Mouse (Mus musculus) embryonic facial prominence, embryonic 12.5 days (tissue): ENCODE data around the gene Park7. TPM values are rescaled to one million over a fixed set of nuclear protein-coding genes. Genes with fewer than 3 reads are reported as not detected.
A peak's percentile ranks its signal among the peaks of the same experiment; 100 is the strongest.

Source experiments
- ATAC-seq: fragments of 200-750 bp; cut with Nextera tagmentation; 2 replicates; pipeline ENCODE4 v1.8.0; 2017; ENCODE audit not compliant: insufficient number of reproducible peaks, insufficient read depth, low FRiP score, low TSS enrichment
- H3K27ac ChIP-seq: fragments of 300-500 bp; sonication (generic); 2 replicates; pipeline ENCODE4 v1.5.1; 2016; ENCODE audit warnings: mild to moderate bottlenecking
- H3K27me3 ChIP-seq: fragments of 300-500 bp; sonication (generic); 2 replicates; pipeline ENCODE4 v1.6.1; 2016; ENCODE audit warnings: mild to moderate bottlenecking, moderate library complexity
- H3K36me3 ChIP-seq: fragments of 300-500 bp; sonication (generic); 2 replicates; pipeline ENCODE4 v1.6.1; 2016; ENCODE audit warnings: mild to moderate bottlenecking
- H3K4me1 ChIP-seq: fragments of 300-500 bp; sonication (generic); 2 replicates; pipeline ENCODE4 v1.6.1; 2016
- H3K4me2 ChIP-seq: fragments of 300-500 bp; sonication (generic); replicated peaks from 2 replicates; pipeline ENCODE4 v1.6.1; 2016; ENCODE audit warnings: mild to moderate bottlenecking, moderate library complexity
- H3K4me3 ChIP-seq: fragments of 300-500 bp; sonication (generic); 2 replicates; pipeline ENCODE4 v1.5.1; 2016; ENCODE audit warnings: mild to moderate bottlenecking
- H3K9ac ChIP-seq: fragments of 300-500 bp; sonication (generic); 2 replicates; pipeline ENCODE4 v1.6.1; 2016; ENCODE audit warnings: mild to moderate bottlenecking, moderate library complexity
- H3K9me3 ChIP-seq: fragments of 300-500 bp; sonication (generic); 2 replicates; pipeline ENCODE4 v1.6.1; 2016; ENCODE audit warnings: mild to moderate bottlenecking, moderate library complexity
- WGBS: fragments of 180-500 bp; shearing (Covaris S2); methylation state at CpG from one replicate; pipeline ENCODE4 v1.1.7; 2016; 5-methylcytosine and 5-hydroxymethylcytosine counted together
- polyA plus RNA-seq: library from polyadenylated mRNA; unstranded; fragments of >200 nt; fragmentation: Nextera tagmentation; extraction: Ambion mirVana; gene quantifications from 2 replicates; pipeline ENCODE4 v1.2.1, GENCODE M21; 2016

The Park7 gene
- 425 and 444 TPM in 2 replicates for polyA plus RNA-seq

DNA sequence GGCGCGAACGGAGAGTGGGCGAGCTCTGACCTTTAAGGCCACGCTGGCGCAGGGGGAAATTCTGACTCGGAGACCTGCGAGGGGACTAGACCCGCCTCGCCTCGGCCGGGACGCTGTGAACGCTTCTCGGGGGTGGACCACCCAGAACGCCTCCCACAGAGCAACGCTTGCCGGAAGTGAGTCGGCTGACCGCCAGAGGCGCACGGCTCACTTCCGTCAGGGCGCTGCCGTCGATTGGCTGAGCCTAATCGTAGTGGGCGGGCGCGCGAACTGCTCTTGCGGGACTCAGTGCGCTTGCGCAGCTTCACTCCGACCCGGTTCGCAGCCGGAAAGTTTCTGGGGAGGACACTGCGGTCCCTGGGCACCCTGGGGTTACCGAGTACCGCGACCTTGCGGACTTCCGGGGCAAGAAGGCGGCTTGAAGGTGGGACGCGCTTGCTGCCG lies at the start of gene Park7, which contains the start of gene Tnfrsf9:
Gene Park7 (minus strand): TSS at position 148 of the 444 bp plus-strand sequence.
Gene Tnfrsf9 (plus strand): TSS at position 273 of the 444 bp plus-strand sequence.
- Histone ChIP-seq H3K4me3 (peak within 1 kb of the TSS; percentile 66), H3K4me2 (peak within 1 kb of the TSS; percentile 66), H3K27me3 (no peaks in the 10 kb centered on the region), H3K9me3 (no peaks in the 10 kb centered on the region), H3K9ac (peak within 1 kb of the TSS; percentile 80), H3K4me1 (peaks cover 16% of the 10 kb centered on the region), H3K27ac (peak within 1 kb of the TSS; percentile 85), H3K36me3 (no peaks in the 10 kb centered on the region)
- peak; percentile 79 for ATAC-seq
- 0% methylated on average over 45 of the region's 48 CpGs for WGBS

DNA sequence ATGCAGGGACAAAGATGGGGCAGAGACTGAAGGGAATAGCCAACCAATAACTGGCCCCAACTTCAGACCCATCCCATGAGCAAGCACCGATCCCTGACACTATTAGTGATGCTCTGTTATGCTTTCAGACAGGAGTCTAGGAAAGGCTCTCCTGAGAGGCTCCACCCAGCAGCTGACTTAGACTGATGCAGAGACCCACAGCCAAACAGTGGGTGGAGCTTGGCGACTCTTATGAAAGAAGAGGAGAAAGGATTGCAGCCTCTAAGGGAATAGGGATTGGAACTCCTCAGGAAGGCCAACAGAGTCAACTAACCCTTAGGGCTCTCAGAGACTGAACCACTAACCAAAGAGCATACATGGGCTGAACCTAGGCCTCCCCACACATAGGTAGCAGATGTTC lies 49.5 kb upstream of the Park7 start:
- Histone ChIP-seq H3K4me2 (no peak overlapping the region), H3K27ac (no peak overlapping the region), H3K4me3 (no peak overlapping the region), H3K36me3 (no peaks in the 10 kb centered on the region), H3K9me3 (no peaks in the 10 kb centered on the region), H3K9ac (no peak overlapping the region), H3K4me1 (no peaks in the 10 kb centered on the region), H3K27me3 (no peaks in the 10 kb centered on the region)
- 82% methylated on average over 2 of the region's 2 CpGs for WGBS
- no peak for ATAC-seq

- no peak overlapping the region for H3K9ac ChIP-seq
- ATAC-seq, result no peak
- WGBS, result 68% methylated on average over 6 of the region's 6 CpGs
- no peaks in the 10 kb centered on the region for H3K4me1 ChIP-seq
- no peaks in the 10 kb centered on the region for H3K27me3 ChIP-seq
- H3K9me3 ChIP-seq, result no peaks in the 10 kb centered on the region
- no peaks in the 10 kb centered on the region for H3K36me3 ChIP-seq
- no peak overlapping the region for H3K4me2 ChIP-seq
- no peak overlapping the region for H3K27ac ChIP-seq
- H3K4me3 ChIP-seq, result no peak overlapping the region
Measured at GRCm38 (mm10) chr4:150962231-150962630, 48.0 kb upstream of the Park7 start.

GRCm38 (mm10) chr4:150958536-150958935 lies 44.3 kb upstream of the Park7 start:
- 0 out of 2 replicates have a peak, but pooled peaks cover 4% of the 10 kb centered on the region for H3K4me1 ChIP-seq
- WGBS, result 78% methylated on average over 7 of the region's 7 CpGs
- H3K27me3 ChIP-seq, result no peaks in the 10 kb centered on the region
- no peaks in the 10 kb centered on the region for H3K36me3 ChIP-seq
- no peak overlapping the region for H3K9ac ChIP-seq
- H3K9me3 ChIP-seq, result no peaks in the 10 kb centered on the region
- no peak overlapping the region for H3K4me3 ChIP-seq
- H3K4me2 ChIP-seq, result no peak overlapping the region
- ATAC-seq, result no peak
- no peak overlapping the region for H3K27ac ChIP-seq

- Histone ChIP-seq H3K4me1 (0 out of 2 replicates have a peak, but pooled peaks cover 4% of the 10 kb centered on the region), H3K9me3 (no peaks in the 10 kb centered on the region), H3K36me3 (no peaks in the 10 kb centered on the region), H3K4me2 (no peak overlapping the region), H3K4me3 (no peak overlapping the region), H3K27me3 (no peaks in the 10 kb centered on the region), H3K27ac (no peak overlapping the region), H3K9ac (no peak overlapping the region)
- 45% methylated on average over 1 of the region's 1 CpGs for WGBS
- ATAC-seq, result peak; percentile 53; the same call in 1 of the 2 replicates
Measured at GRCm38 (mm10) chr4:150957106-150957458, 42.8 kb upstream of the Park7 start.

GRCm38 (mm10) chr4:150956369-150957105 lies 42.3 kb upstream of the Park7 start:
- Histone ChIP-seq H3K9me3 (no peaks in the 10 kb centered on the region), H3K36me3 (no peaks in the 10 kb centered on the region), H3K27me3 (no peaks in the 10 kb centered on the region), H3K4me1 (0 out of 2 replicates have a peak, but pooled peaks cover 4% of the 10 kb centered on the region), H3K9ac (no peak overlapping the region), H3K4me2 (no peak overlapping the region), H3K27ac (0 out of 2 replicates have a peak overlapping the region, but pooled peaks have one; percentile 18), H3K4me3 (no peak overlapping the region)
- ATAC-seq, result peak; percentile 57
- WGBS, result 70% methylated on average over 13 of the region's 13 CpGs

GRCm38 (mm10) chr4:150950972-150951371 lies 36.7 kb upstream of the Park7 start:
- Histone ChIP-seq H3K9ac (no peak overlapping the region), H3K4me1 (no peaks in the 10 kb centered on the region), H3K4me2 (no peak overlapping the region), H3K9me3 (no peaks in the 10 kb centered on the region), H3K36me3 (no peaks in the 10 kb centered on the region), H3K4me3 (no peak overlapping the region), H3K27me3 (no peaks in the 10 kb centered on the region), H3K27ac (no peak overlapping the region)
- ATAC-seq, result no peak
- 77% methylated on average over 10 of the region's 10 CpGs for WGBS

DNA sequence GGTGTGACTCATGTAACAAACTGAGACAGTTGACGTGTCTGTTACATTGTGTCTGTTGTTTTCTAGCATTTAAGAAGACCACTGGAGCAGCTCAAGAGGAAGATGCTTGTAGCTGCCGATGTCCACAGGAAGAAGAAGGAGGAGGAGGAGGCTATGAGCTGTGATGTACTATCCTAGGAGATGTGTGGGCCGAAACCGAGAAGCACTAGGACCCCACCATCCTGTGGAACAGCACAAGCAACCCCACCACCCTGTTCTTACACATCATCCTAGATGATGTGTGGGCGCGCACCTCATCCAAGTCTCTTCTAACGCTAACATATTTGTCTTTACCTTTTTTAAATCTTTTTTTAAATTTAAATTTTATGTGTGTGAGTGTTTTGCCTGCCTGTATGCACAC lies 30.5 kb upstream of the Park7 start:
- Histone ChIP-seq H3K4me3 (no peak overlapping the region), H3K9ac (no peak overlapping the region), H3K27me3 (no peaks in the 10 kb centered on the region), H3K9me3 (no peaks in the 10 kb centered on the region), H3K36me3 (no peaks in the 10 kb centered on the region), H3K4me2 (no peak overlapping the region), H3K27ac (no peak overlapping the region), H3K4me1 (no peaks in the 10 kb centered on the region)
- 90% methylated on average over 7 of the region's 7 CpGs for WGBS
- ATAC-seq, result no peak

- Histone ChIP-seq H3K4me2 (no peak overlapping the region), H3K9me3 (no peaks in the 10 kb centered on the region), H3K36me3 (no peaks in the 10 kb centered on the region), H3K27me3 (no peaks in the 10 kb centered on the region), H3K9ac (no peak overlapping the region), H3K4me1 (no peaks in the 10 kb centered on the region), H3K27ac (no peak overlapping the region), H3K4me3 (no peak overlapping the region)
- 67% methylated on average over 13 of the region's 13 CpGs for WGBS
- no peak for ATAC-seq
Measured at GRCm38 (mm10) chr4:150939991-150940651, 25.9 kb upstream of the Park7 start.

GRCm38 (mm10) chr4:150938063-150938452 lies 23.8 kb upstream of the Park7 start:
- Histone ChIP-seq H3K27ac (no peak overlapping the region), H3K4me3 (no peak overlapping the region), H3K27me3 (no peaks in the 10 kb centered on the region), H3K9me3 (no peaks in the 10 kb centered on the region), H3K9ac (no peak overlapping the region), H3K4me2 (no peak overlapping the region; the same call in 1 of the 2 replicates), H3K4me1 (no peaks in the 10 kb centered on the region), H3K36me3 (no peaks in the 10 kb centered on the region)
- no peak for ATAC-seq
- 69% methylated on average over 14 of the region's 14 CpGs for WGBS

GRCm38 (mm10) chr4:150937293-150938062 lies 23.2 kb upstream of the Park7 start:
- no peaks in the 10 kb centered on the region for H3K27me3 ChIP-seq
- H3K27ac ChIP-seq, result no peak overlapping the region
- no peak overlapping the region for H3K4me3 ChIP-seq
- H3K36me3 ChIP-seq, result no peaks in the 10 kb centered on the region
- no peak overlapping the region for H3K9ac ChIP-seq
- no peaks in the 10 kb centered on the region for H3K4me1 ChIP-seq
- H3K4me2 ChIP-seq, result no peak overlapping the region; the same call in 1 of the 2 replicates
- ATAC-seq, result no peak
- no peaks in the 10 kb centered on the region for H3K9me3 ChIP-seq
- WGBS, result 76% methylated on average over 16 of the region's 16 CpGs
